Mouse (Mus musculus): ENCODE measurements around the gene Tsen34.

- TF ChIP-seq CTCF (IDR thresholded peaks at IDR 0.05; ENCODE audit: low read depth) (no peak), EP300 (IDR thresholded peaks at IDR 0.05; ENCODE audit: low read depth) (no peak)
Observed at GRCm38 (mm10) chr7:3698471-3698870, 5.8 kb downstream of the Tsen34 start.
